Mouse (Mus musculus) liver, embryonic 16.5 days (tissue): ENCODE measurements around the gene Fam198b. TPM values are rescaled to one million over a fixed set of nuclear protein-coding genes. Genes with fewer than 3 reads are reported as not detected.

Experiments
- ATAC-seq: fragments of 200-750 bp; cut with Nextera tagmentation; 2 replicates; pipeline ENCODE4 v1.8.0; 2017; ENCODE audit warnings: low read depth, mild to moderate bottlenecking, moderate number of reproducible peaks, moderate library complexity
- H3K27ac ChIP-seq: fragments of 300-500 bp; sonication (generic); 2 replicates; pipeline ENCODE4 v1.5.1; 2014; ENCODE audit warnings: mild to moderate bottlenecking, low read length
- H3K27me3 ChIP-seq: fragments of 300-500 bp; sonication (generic); 2 replicates; pipeline ENCODE4 v1.6.1; 2014; ENCODE audit warnings: low read depth, low read length, mixed read lengths; ENCODE audit not compliant: control insufficient read depth, insufficient read depth
- H3K36me3 ChIP-seq: fragments of 300-500 bp; sonication (generic); 2 replicates; pipeline ENCODE4 v1.6.1; 2014; ENCODE audit warnings: mild to moderate bottlenecking; ENCODE audit not compliant: control insufficient read depth, insufficient read depth
- H3K4me1 ChIP-seq: fragments of 300-500 bp; sonication (generic); 2 replicates; pipeline ENCODE4 v1.6.1; 2014; ENCODE audit warnings: low read depth, low read length, mixed read lengths; ENCODE audit not compliant: control insufficient read depth
- H3K4me2 ChIP-seq: fragments of 300-500 bp; sonication (generic); 2 replicates; pipeline ENCODE4 v1.6.1; 2014; ENCODE audit warnings: low read depth, low read length, mixed read lengths
- H3K4me3 ChIP-seq: fragments of 300-500 bp; sonication (generic); 2 replicates; pipeline ENCODE4 v1.5.1; 2014; ENCODE audit warnings: low read depth, mild to moderate bottlenecking, low read length
- H3K9ac ChIP-seq: fragments of 300-500 bp; sonication (generic); 2 replicates; pipeline ENCODE4 v1.6.1; 2014; ENCODE audit warnings: low read depth, low read length
- H3K9me3 ChIP-seq: fragments of 300-500 bp; sonication (generic); replicated peaks from 2 replicates; pipeline ENCODE4 v1.6.1; 2016; ENCODE audit warnings: low read length; ENCODE audit not compliant: control insufficient read depth
- WGBS: fragments of 180-500 bp; shearing (Covaris S2); extraction: QIAGEN DNeasy Blood & Tissue Kit; methylation state at CpG from one replicate; pipeline ENCODE4 v1.1.7; 2014; ENCODE audit not compliant: insufficient replicate concordance; 5-methylcytosine and 5-hydroxymethylcytosine counted together
- polyA plus RNA-seq: library from polyadenylated mRNA; unstranded; fragments of >200 nt; fragmentation: Nextera tagmentation; extraction: Ambion mirVana; gene quantifications from 2 replicates; pipeline ENCODE4 v1.2.1, GENCODE M21; 2015

The Fam198b gene
- polyA plus RNA-seq: 0.83 and 0.88 TPM in 2 replicates

DNA sequence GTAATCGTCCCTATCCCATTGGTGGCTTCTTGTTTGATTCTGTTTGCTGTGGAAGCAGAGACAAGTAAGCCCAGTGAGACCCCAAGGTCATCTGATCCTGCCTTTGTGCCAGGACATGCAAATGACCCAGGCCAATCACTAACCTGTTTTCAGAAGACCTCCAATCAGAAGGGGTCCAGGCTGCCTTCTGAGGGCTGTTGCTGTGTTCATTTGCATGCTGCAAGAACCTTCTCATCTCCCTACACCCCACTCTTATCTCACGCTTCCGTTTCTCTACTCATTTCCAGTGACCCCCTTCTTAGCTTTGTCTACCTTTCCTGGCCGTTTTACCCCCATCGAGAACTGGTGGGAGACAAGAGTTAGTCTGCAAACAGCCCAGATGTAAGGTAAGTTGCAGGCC lies at the start of gene Fam198b:
TSS of gene Fam198b (plus strand) at position 229 of the 400 bp plus-strand sequence.
- no peak within 1 kb of the TSS for H3K27ac ChIP-seq

DNA sequence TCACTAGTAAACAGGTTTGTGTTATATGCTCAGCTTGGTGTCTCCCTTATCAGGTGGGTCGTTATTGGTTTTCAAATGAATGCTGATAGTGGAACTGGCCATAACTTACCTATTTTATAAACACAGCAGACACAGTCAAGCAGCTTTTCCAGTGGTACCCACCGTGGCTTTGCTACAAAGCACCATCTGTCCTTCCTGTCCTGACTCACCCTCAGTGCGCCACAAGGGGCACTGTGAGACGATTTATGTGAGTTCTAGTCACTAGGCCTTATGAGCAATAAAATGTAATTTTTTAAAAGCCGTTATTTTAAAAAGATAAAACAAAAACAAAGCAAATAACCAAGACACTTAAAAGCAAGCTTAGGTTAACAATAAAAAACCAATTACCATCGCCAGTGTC lies 45.6 kb upstream of the Fam198b start:
- no peak overlapping the region for H3K4me3 ChIP-seq
- no peak for ATAC-seq
- WGBS: 44% methylated on average over 6 of the region's 6 CpGs
- H3K9ac ChIP-seq: no peak overlapping the region
- H3K27ac ChIP-seq: no peak overlapping the region
- H3K4me2 ChIP-seq: no peak overlapping the region
- H3K9me3 ChIP-seq: no peaks in the 10 kb centered on the region
- no peaks in the 10 kb centered on the region for H3K36me3 ChIP-seq
- H3K4me1 ChIP-seq: peaks cover 2% of the 10 kb centered on the region; the same call in 1 of the 2 replicates
- no peaks in the 10 kb centered on the region for H3K27me3 ChIP-seq

More for the DNA sequence above, at the start of gene Fam198b:
- Histone ChIP-seq H3K4me1 (no peaks in the 10 kb centered on the region; the same call in 1 of the 2 replicates), H3K9ac (no peak within 1 kb of the TSS), H3K9me3 (no peaks in the 10 kb centered on the region), H3K27me3 (no peaks in the 10 kb centered on the region), H3K4me2 (peak within 1 kb of the TSS; percentile 36), H3K4me3 (peak within 1 kb of the TSS; percentile 0; the same call in 1 of the 2 replicates), H3K36me3 (no peaks in the 10 kb centered on the region)
- 31% methylated on average over 5 of the region's 5 CpGs for WGBS
- ATAC-seq: no peak

DNA sequence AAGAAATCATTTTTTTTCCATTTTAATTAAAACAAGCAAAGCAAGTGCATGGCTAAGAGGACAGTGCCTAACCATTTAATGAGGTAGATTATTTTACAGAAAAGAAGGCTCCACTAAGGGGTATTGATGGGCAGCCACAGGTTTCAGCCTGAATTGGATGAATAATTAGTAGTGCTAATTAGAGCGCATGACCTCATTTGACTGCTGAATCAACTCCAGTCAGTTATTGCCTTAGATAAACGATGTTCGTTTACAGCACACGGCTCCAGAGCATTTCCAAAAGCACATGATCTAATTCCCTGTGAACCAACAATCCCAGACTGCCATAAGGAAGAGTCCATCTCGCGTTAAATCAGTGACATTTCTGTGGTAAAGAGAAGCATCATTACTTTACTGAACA lies 42.9 kb upstream of the Fam198b start:
- Histone ChIP-seq H3K36me3 (no peaks in the 10 kb centered on the region), H3K27ac (no peak overlapping the region), H3K4me2 (peak overlapping the region; percentile 73), H3K9ac (peak overlapping the region; percentile 30; the same call in 1 of the 2 replicates), H3K4me3 (peak overlapping the region; percentile 63), H3K27me3 (no peaks in the 10 kb centered on the region), H3K9me3 (no peaks in the 10 kb centered on the region), H3K4me1 (peaks cover 2% of the 10 kb centered on the region; the same call in 1 of the 2 replicates)
- ATAC-seq: no peak
- 60% methylated on average over 6 of the region's 6 CpGs for WGBS

DNA sequence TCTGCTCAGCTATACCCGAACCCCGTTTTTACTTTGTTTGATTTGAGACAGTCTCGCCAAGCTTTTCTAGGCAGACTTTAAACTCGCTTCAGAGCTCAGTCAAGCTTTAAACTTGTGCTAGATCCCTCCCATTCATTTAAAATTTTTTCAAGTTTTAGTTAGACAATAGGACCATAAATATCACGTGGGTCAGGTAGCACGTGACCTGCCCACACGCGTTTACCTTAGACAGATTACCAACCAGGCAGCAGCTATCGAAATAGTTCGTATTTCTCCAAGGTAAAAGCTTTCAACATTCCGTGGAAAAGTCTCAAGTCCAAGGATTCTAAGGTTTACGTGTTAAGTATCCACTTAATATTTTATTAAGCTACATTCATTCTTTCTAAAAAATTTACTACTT lies 42.2 kb upstream of the Fam198b start:
- WGBS: 4% methylated on average over 12 of the region's 12 CpGs
- H3K36me3 ChIP-seq: no peaks in the 10 kb centered on the region
- peaks cover 2% of the 10 kb centered on the region; the same call in 1 of the 2 replicates for H3K4me1 ChIP-seq
- H3K4me2 ChIP-seq: peak overlapping the region; percentile 73
- H3K27me3 ChIP-seq: no peaks in the 10 kb centered on the region
- peak overlapping the region; percentile 30; the same call in 1 of the 2 replicates for H3K9ac ChIP-seq
- no peaks in the 10 kb centered on the region for H3K9me3 ChIP-seq
- ATAC-seq: peak; percentile 64
- H3K4me3 ChIP-seq: peak overlapping the region; percentile 63
- peak overlapping the region; percentile 75 for H3K27ac ChIP-seq

DNA sequence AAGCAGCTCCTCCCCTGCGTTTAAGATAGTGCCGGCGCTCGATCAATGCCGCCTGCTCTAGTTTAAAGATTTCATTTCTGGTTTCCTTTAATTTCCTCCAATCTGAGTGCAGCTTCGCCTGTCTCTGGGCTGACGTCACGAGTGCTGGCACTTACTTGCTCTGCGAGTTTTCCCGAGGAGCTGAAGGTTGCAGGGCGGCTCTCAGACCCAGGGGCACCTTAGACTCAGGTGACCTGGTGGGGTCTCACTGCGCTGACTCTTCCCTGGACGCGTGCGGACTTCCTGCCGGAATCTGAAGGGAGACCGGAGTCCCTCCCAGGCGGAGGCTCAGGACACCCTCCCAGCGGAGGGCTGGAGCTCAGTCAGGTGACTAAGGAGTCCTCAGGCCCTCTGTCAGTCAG lies 41.7 kb upstream of the Fam198b start:
- H3K9me3 ChIP-seq: no peaks in the 10 kb centered on the region
- 0% methylated on average over 19 of the region's 19 CpGs for WGBS

DNA sequence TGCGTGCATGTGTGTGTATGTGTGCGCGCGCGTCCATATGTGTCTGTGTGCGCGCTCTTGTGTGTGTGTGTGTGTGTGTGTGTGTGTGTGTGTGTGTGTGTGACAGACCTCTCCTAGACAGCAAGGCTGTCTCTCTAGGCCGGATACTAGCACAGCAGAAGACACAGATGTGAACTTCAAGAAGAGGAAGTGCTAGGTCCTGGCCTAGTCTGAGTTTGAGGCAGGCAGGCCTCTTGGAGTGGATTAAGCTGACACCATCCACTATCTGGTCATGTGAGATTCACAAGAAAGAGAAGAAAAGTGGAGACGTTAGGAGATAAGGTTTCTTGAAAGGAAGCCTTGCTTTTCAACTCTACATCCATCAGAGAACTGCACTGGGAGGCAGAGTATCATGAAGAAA lies 40.3 kb upstream of the Fam198b start:
- Histone ChIP-seq H3K9ac (no peak overlapping the region), H3K27ac (no peak overlapping the region), H3K36me3 (no peaks in the 10 kb centered on the region), H3K4me2 (no peak overlapping the region), H3K4me1 (peaks cover 2% of the 10 kb centered on the region), H3K9me3 (no peaks in the 10 kb centered on the region), H3K4me3 (no peak overlapping the region), H3K27me3 (no peaks in the 10 kb centered on the region)
- 62% methylated on average over 9 of the region's 9 CpGs for WGBS
- peak; percentile 22 for ATAC-seq

More for the DNA sequence above, 41.7 kb upstream of the Fam198b start:
- Histone ChIP-seq H3K27ac (peak overlapping the region; percentile 75), H3K4me1 (peaks cover 2% of the 10 kb centered on the region; the same call in 1 of the 2 replicates), H3K9ac (peak overlapping the region; percentile 57), H3K4me2 (peak overlapping the region; percentile 73), H3K27me3 (no peaks in the 10 kb centered on the region), H3K4me3 (peak overlapping the region; percentile 63), H3K36me3 (no peaks in the 10 kb centered on the region)
- peak; percentile 80 for ATAC-seq

DNA sequence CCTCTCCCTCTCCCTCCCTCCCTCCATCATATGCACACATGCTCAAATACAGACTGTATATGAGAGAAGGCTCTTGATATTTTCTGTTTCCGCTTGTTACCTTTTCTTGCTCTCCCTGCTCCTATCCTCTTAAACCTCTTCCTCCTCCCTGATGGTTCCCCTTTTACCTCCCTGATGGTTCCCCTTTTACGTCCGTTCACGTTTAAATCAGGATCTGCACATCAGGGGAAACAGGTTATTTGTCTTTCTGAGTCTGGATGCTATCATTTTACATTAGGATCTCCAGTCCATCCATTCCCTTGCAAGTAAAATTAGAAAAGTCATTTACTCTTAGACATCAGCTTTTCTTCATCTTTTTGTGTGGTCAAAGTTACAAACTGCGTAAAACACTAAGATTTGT lies 37.7 kb upstream of the Fam198b start:
- 38% methylated on average over 5 of the region's 5 CpGs for WGBS
- ATAC-seq: no peak
- no peak overlapping the region for H3K4me2 ChIP-seq
- no peaks in the 10 kb centered on the region for H3K9me3 ChIP-seq
- no peak overlapping the region for H3K27ac ChIP-seq
- H3K36me3 ChIP-seq: no peaks in the 10 kb centered on the region
- H3K4me1 ChIP-seq: peaks cover 2% of the 10 kb centered on the region
- no peak overlapping the region for H3K4me3 ChIP-seq
- no peaks in the 10 kb centered on the region for H3K27me3 ChIP-seq
- no peak overlapping the region for H3K9ac ChIP-seq

DNA sequence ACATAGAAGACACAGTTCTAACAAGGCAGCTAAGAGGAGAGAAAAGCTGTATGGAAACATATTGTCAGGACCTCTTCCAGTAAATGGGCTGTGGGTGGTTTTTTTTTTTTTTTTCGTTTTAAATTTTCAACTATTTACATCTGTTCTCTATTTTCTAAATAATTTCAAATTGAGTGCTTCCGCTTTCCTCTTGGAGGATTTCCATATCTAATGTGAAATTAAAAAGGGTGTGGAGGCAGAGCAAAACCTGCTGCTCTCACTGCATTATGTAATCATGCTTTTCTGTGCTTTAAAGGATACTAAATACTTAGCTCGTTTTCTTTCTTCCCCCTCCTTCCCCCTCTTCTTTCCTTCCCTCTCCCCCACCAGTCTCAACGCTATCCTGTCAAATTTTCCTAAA lies 35.5 kb upstream of the Fam198b start:
- Histone ChIP-seq H3K9ac (no peak overlapping the region), H3K4me2 (no peak overlapping the region), H3K27me3 (no peaks in the 10 kb centered on the region), H3K36me3 (no peaks in the 10 kb centered on the region), H3K4me3 (no peak overlapping the region), H3K9me3 (no peaks in the 10 kb centered on the region), H3K27ac (no peak overlapping the region; the same call in 1 of the 2 replicates), H3K4me1 (peaks cover 14% of the 10 kb centered on the region)
- no peak for ATAC-seq
- 40% methylated on average over 4 of the region's 4 CpGs for WGBS

DNA sequence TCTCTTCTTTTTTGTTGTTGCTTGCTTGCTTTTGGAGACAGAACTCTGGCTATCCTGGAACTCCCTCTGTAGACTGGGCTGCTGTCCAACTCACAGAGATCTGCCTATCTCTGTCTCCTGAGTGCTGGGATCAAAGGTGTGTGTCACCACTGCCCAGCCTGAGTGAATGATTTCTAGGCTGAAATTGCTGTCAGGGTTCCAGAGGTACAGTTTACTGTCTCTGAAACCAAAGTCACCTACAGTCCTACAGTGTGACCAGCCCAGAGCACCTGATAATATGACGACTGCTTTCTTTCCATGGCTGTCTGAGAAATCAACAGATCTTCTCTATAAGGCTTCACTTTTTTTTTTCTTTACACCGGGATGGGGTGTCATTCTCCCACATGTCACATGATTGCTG lies 34.7 kb upstream of the Fam198b start:
- ATAC-seq: peak; percentile 91
- H3K4me3 ChIP-seq: no peak overlapping the region
- no peak overlapping the region for H3K9ac ChIP-seq
- H3K27me3 ChIP-seq: no peaks in the 10 kb centered on the region
- H3K4me1 ChIP-seq: peaks cover 14% of the 10 kb centered on the region
- no peaks in the 10 kb centered on the region for H3K9me3 ChIP-seq
- H3K36me3 ChIP-seq: no peaks in the 10 kb centered on the region
- peak overlapping the region; percentile 71 for H3K27ac ChIP-seq
- H3K4me2 ChIP-seq: no peak overlapping the region
- 49% methylated on average over 2 of the region's 2 CpGs for WGBS
